Mouse (Mus musculus): Measurements from ENCODE around the gene Nepro. TPM values are rescaled to one million over a fixed set of nuclear protein-coding genes. Genes with fewer than 3 reads are reported as not detected.

The Nepro gene
- polyA plus RNA-seq, 1 experiment from 2014 or later, result 3.2 TPM

GRCm38 (mm10) chr16:44695859-44696620 is 28.1 kb upstream of the Nepro start:
- no peaks in the 10 kb centered on the region for H3K27me3 ChIP-seq (ENCODE audit: control insufficient read depth, insufficient read depth, low read depth, low read length)
- H3K9me3 ChIP-seq (replicated peaks; ENCODE audit: control insufficient read depth, low read length, poor library complexity, severe bottlenecking), result no peaks in the 10 kb centered on the region
- no peak overlapping the region for H3K9ac ChIP-seq (ENCODE audit: low read depth, low read length)
- no peak overlapping the region for H3K27ac ChIP-seq (ENCODE audit: low read length)
- 37% methylated on average over 12 of the region's 12 CpGs for WGBS
- H3K4me3 ChIP-seq (ENCODE audit: low read depth, low read length), result no peak overlapping the region
- ATAC-seq, result no peak
- H3K4me2 ChIP-seq (ENCODE audit: low read length), result no peak overlapping the region
- H3K36me3 ChIP-seq (ENCODE audit: control insufficient read depth, insufficient read depth, low read length), result no peaks in the 10 kb centered on the region
- H3K4me1 ChIP-seq (ENCODE audit: control insufficient read depth, insufficient read depth, low read length), result no peaks in the 10 kb centered on the region; the same call in 1 of the 2 replicates

GRCm38 (mm10) chr16:44697473-44698205 is 26.5 kb upstream of the Nepro start:
- H3K27me3 ChIP-seq (ENCODE audit: control insufficient read depth, insufficient read depth, low read depth, low read length), result no peaks in the 10 kb centered on the region
- no peak for ATAC-seq
- no peak overlapping the region for H3K4me2 ChIP-seq (ENCODE audit: low read length)
- no peaks in the 10 kb centered on the region for H3K36me3 ChIP-seq (ENCODE audit: control insufficient read depth, insufficient read depth, low read length)
- 95% methylated on average over 5 of the region's 5 CpGs for WGBS
- H3K27ac ChIP-seq (ENCODE audit: low read length), result no peak overlapping the region
- H3K4me1 ChIP-seq (ENCODE audit: control insufficient read depth, insufficient read depth, low read length), result no peaks in the 10 kb centered on the region; the same call in 1 of the 2 replicates
- no peak overlapping the region for H3K9ac ChIP-seq (ENCODE audit: low read depth, low read length)
- no peaks in the 10 kb centered on the region for H3K9me3 ChIP-seq (replicated peaks; ENCODE audit: control insufficient read depth, low read length, poor library complexity, severe bottlenecking)
- H3K4me3 ChIP-seq (ENCODE audit: low read depth, low read length), result no peak overlapping the region

- no peak overlapping the region for H3K9ac ChIP-seq (ENCODE audit: low read depth, low read length)
- no peak overlapping the region for H3K4me2 ChIP-seq (ENCODE audit: low read length)
- H3K4me1 ChIP-seq (ENCODE audit: control insufficient read depth, insufficient read depth, low read length), result no peaks in the 10 kb centered on the region; the same call in 1 of the 2 replicates
- no peak for ATAC-seq
- no peak overlapping the region for H3K4me3 ChIP-seq (ENCODE audit: low read depth, low read length)
- H3K27ac ChIP-seq (ENCODE audit: low read length), result no peak overlapping the region
- no peaks in the 10 kb centered on the region for H3K9me3 ChIP-seq (replicated peaks; ENCODE audit: control insufficient read depth, low read length, poor library complexity, severe bottlenecking)
- no peaks in the 10 kb centered on the region for H3K27me3 ChIP-seq (ENCODE audit: control insufficient read depth, insufficient read depth, low read depth, low read length)
- WGBS, result 91% methylated on average over 3 of the region's 3 CpGs
- H3K36me3 ChIP-seq (ENCODE audit: control insufficient read depth, insufficient read depth, low read length), result no peaks in the 10 kb centered on the region
Observed at GRCm38 (mm10) chr16:44701155-44701554, 22.9 kb upstream of the Nepro start.

- Histone ChIP-seq H3K27me3 (ENCODE audit: control insufficient read depth, insufficient read depth, low read depth, low read length) (no peaks in the 10 kb centered on the region), H3K9ac (ENCODE audit: low read depth, low read length) (no peak overlapping the region), H3K27ac (ENCODE audit: low read length) (no peak overlapping the region), H3K4me2 (ENCODE audit: low read length) (no peak overlapping the region), H3K4me3 (ENCODE audit: low read depth, low read length) (no peak overlapping the region), H3K36me3 (ENCODE audit: control insufficient read depth, insufficient read depth, low read length) (no peaks in the 10 kb centered on the region), H3K9me3 (replicated peaks; ENCODE audit: control insufficient read depth, low read length, poor library complexity, severe bottlenecking) (no peaks in the 10 kb centered on the region), H3K4me1 (ENCODE audit: control insufficient read depth, insufficient read depth, low read length) (no peaks in the 10 kb centered on the region)
- WGBS, result 65% methylated on average over 5 of the region's 5 CpGs
- no peak for ATAC-seq
Observed at GRCm38 (mm10) chr16:44702272-44702671, 21.8 kb upstream of the Nepro start.

- ATAC-seq, result no peak
- H3K9me3 ChIP-seq (replicated peaks; ENCODE audit: control insufficient read depth, low read length, poor library complexity, severe bottlenecking), result no peaks in the 10 kb centered on the region
- no peak overlapping the region for H3K9ac ChIP-seq (ENCODE audit: low read depth, low read length)
- no peak overlapping the region for H3K4me2 ChIP-seq (ENCODE audit: low read length)
- no peak overlapping the region for H3K27ac ChIP-seq (ENCODE audit: low read length)
- no peaks in the 10 kb centered on the region for H3K4me1 ChIP-seq (ENCODE audit: control insufficient read depth, insufficient read depth, low read length)
- H3K27me3 ChIP-seq (ENCODE audit: control insufficient read depth, insufficient read depth, low read depth, low read length), result no peaks in the 10 kb centered on the region
- H3K4me3 ChIP-seq (ENCODE audit: low read depth, low read length), result no peak overlapping the region
- 63% methylated on average over 4 of the region's 4 CpGs for whole genome bisulfite sequencing
- no peaks in the 10 kb centered on the region for H3K36me3 ChIP-seq (ENCODE audit: control insufficient read depth, insufficient read depth, low read length)
Observed at GRCm38 (mm10) chr16:44703458-44703857, 20.6 kb upstream of the Nepro start.

- Histone ChIP-seq H3K27me3 (ENCODE audit: control insufficient read depth, insufficient read depth, low read depth, low read length) (no peaks in the 10 kb centered on the region), H3K4me1 (ENCODE audit: control insufficient read depth, insufficient read depth, low read length) (peaks cover 10% of the 10 kb centered on the region), H3K9ac (ENCODE audit: low read depth, low read length) (no peak overlapping the region), H3K4me2 (ENCODE audit: low read length) (peak overlapping the region; percentile 34), H3K4me3 (ENCODE audit: low read depth, low read length) (no peak overlapping the region), H3K9me3 (replicated peaks; ENCODE audit: control insufficient read depth, low read length, poor library complexity, severe bottlenecking) (no peaks in the 10 kb centered on the region), H3K27ac (ENCODE audit: low read length) (0 out of 2 replicates have a peak overlapping the region, but pooled peaks have one; percentile 17), H3K36me3 (ENCODE audit: control insufficient read depth, insufficient read depth, low read length) (no peaks in the 10 kb centered on the region)
- peak; percentile 82 for ATAC-seq
- WGBS, result 28% methylated on average over 10 of the region's 10 CpGs
Observed at GRCm38 (mm10) chr16:44716305-44717140, 7.6 kb upstream of the Nepro start.

GRCm38 (mm10) chr16:44717141-44717634 is 6.9 kb upstream of the Nepro start:
- H3K9ac ChIP-seq (ENCODE audit: low read depth, low read length), result no peak overlapping the region
- ATAC-seq, result peak; percentile 66
- H3K4me3 ChIP-seq (ENCODE audit: low read depth, low read length), result no peak overlapping the region
- 68% methylated on average over 2 of the region's 2 CpGs for WGBS
- H3K27me3 ChIP-seq (ENCODE audit: control insufficient read depth, insufficient read depth, low read depth, low read length), result no peaks in the 10 kb centered on the region
- no peak overlapping the region for H3K27ac ChIP-seq (ENCODE audit: low read length)
- H3K9me3 ChIP-seq (replicated peaks; ENCODE audit: control insufficient read depth, low read length, poor library complexity, severe bottlenecking), result no peaks in the 10 kb centered on the region
- no peaks in the 10 kb centered on the region for H3K36me3 ChIP-seq (ENCODE audit: control insufficient read depth, insufficient read depth, low read length)
- no peak overlapping the region for H3K4me2 ChIP-seq (ENCODE audit: low read length)
- H3K4me1 ChIP-seq (ENCODE audit: control insufficient read depth, insufficient read depth, low read length), result peaks cover 10% of the 10 kb centered on the region

GRCm38 (mm10) chr16:44717838-44718237 is 6.3 kb upstream of the Nepro start:
- no peak overlapping the region for H3K4me3 ChIP-seq (ENCODE audit: low read depth, low read length)
- H3K9me3 ChIP-seq (replicated peaks; ENCODE audit: control insufficient read depth, low read length, poor library complexity, severe bottlenecking), result no peaks in the 10 kb centered on the region
- no peaks in the 10 kb centered on the region for H3K27me3 ChIP-seq (ENCODE audit: control insufficient read depth, insufficient read depth, low read depth, low read length)
- H3K9ac ChIP-seq (ENCODE audit: low read depth, low read length), result no peak overlapping the region
- no peak for ATAC-seq
- WGBS, result 64% methylated on average over 2 of the region's 2 CpGs
- peaks cover 10% of the 10 kb centered on the region for H3K4me1 ChIP-seq (ENCODE audit: control insufficient read depth, insufficient read depth, low read length)
- no peak overlapping the region for H3K4me2 ChIP-seq (ENCODE audit: low read length)
- H3K27ac ChIP-seq (ENCODE audit: low read length), result no peak overlapping the region
- H3K36me3 ChIP-seq (ENCODE audit: control insufficient read depth, insufficient read depth, low read length), result no peaks in the 10 kb centered on the region

All from midbrain, embryonic 16.5 days (tissue).